Mouse (Mus musculus): ENCODE data around the gene Gm10563. TPM values are rescaled to one million over a fixed set of nuclear protein-coding genes. Genes with fewer than 3 reads are reported as not detected.

Gene Gm10563
- polyA plus RNA-seq, 1 experiment, result not detected

DNA sequence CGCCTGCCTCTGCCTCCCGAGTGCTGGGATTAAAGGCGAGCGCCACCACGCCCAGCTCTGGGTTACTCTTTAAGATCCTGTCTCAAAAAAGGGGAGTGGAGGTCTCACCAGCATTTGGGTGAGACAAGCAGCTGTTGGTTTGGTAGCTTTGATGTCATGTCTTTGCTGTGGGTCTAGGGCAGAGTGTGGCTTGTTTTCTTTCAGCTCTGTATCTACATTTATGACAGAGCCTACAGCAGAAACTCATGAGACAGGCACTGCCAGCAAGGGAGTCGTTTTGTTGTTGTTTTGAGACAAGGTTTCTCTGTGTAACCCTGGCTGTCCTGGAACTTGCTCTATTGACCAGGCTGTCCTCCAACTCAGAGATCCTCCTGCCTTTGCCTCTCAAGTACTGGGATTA is 41.4 kb downstream of the Gm10563 start:
- no peak overlapping the region for H3K4me3 ChIP-seq (ENCODE audit: control insufficient read depth, low read depth, low read length)
- no peaks in the 10 kb centered on the region for H3K36me3 ChIP-seq (ENCODE audit: control insufficient read depth, insufficient read depth, low read length)
- TF ChIP-seq CTCF (IDR thresholded peaks at IDR 0.05; ENCODE audit: control insufficient read depth, insufficient read depth, insufficient replicate concordance, low read depth, low read length), result no peak
- TF ChIP-seq POLR2A (IDR thresholded peaks at IDR 0.05; ENCODE audit: control insufficient read depth, low read depth, low read length), result no peak
- H3K4me1 ChIP-seq (ENCODE audit: control insufficient read depth, insufficient read depth, low read length), result peaks cover 3% of the 10 kb centered on the region
- no peak overlapping the region for H3K27ac ChIP-seq (ENCODE audit: control insufficient read depth, insufficient read depth, low read depth, low read length)
- H3K27me3 ChIP-seq (ENCODE audit: control insufficient read depth, insufficient read depth, low read length), result no peaks in the 10 kb centered on the region

DNA sequence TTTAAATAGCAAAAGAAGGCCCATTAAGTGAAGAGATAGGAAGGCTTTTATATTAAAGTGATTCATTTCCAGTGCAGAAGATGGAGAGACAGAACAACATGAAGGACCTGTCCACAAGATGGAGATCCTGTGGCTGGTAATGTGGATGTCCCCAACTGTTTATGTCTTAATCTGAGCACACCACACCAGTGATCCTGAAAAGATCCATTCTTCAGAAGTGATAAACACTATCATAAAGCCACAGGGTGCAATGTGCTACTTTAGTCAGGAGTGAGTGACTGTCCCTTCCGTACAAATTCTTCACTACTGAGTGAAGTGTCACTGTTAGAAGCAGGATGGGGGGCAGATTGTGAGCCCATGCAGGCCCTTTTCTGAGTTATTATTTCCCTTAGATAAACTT is 42.5 kb downstream of the Gm10563 start:
- TF ChIP-seq POLR2A (IDR thresholded peaks at IDR 0.05; ENCODE audit: control insufficient read depth, low read depth, low read length), result no peak
- no peak for TF ChIP-seq CTCF (IDR thresholded peaks at IDR 0.05; ENCODE audit: control insufficient read depth, insufficient read depth, insufficient replicate concordance, low read depth, low read length)
- no peak overlapping the region for H3K27ac ChIP-seq (ENCODE audit: control insufficient read depth, insufficient read depth, low read depth, low read length)
- no peaks in the 10 kb centered on the region for H3K27me3 ChIP-seq (ENCODE audit: control insufficient read depth, insufficient read depth, low read length)
- no peaks in the 10 kb centered on the region for H3K36me3 ChIP-seq (ENCODE audit: control insufficient read depth, insufficient read depth, low read length)
- peaks cover 6% of the 10 kb centered on the region for H3K4me1 ChIP-seq (ENCODE audit: control insufficient read depth, insufficient read depth, low read length)
- no peak overlapping the region for H3K4me3 ChIP-seq (ENCODE audit: control insufficient read depth, low read depth, low read length)

DNA sequence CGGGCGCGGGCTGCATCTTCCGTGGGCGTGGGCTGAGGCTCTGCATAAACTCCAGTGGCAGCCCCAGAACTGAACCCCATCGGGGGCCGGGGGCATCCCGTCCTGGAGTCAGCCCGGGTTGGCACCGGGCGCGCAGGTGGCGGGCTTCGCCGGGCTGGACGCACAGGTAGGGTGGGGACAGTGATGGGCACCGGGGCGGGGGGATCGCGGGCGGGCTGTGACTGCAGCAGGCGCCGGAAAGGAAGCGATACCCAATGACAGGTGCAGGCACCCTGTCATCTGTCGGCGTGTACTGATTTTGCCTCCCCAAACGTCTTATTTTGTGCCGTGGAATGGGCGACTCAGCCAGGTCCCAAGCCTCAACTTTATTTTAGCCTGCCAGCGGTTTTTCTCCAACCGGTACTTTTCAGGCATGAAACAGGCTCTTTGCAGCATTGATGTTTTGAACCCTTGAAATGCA is 43.2 kb downstream of the Gm10563 start:
- no peaks in the 10 kb centered on the region for H3K27me3 ChIP-seq (ENCODE audit: control insufficient read depth, insufficient read depth, low read length)
- H3K36me3 ChIP-seq (ENCODE audit: control insufficient read depth, insufficient read depth, low read length), result no peaks in the 10 kb centered on the region
- peak overlapping the region; percentile 80; the same call in 1 of the 2 replicates for H3K27ac ChIP-seq (ENCODE audit: control insufficient read depth, insufficient read depth, low read depth, low read length)
- no peak for TF ChIP-seq CTCF (IDR thresholded peaks at IDR 0.05; ENCODE audit: control insufficient read depth, insufficient read depth, insufficient replicate concordance, low read depth, low read length)
- TF ChIP-seq POLR2A (IDR thresholded peaks at IDR 0.05; ENCODE audit: control insufficient read depth, low read depth, low read length), result no peak
- peaks cover 6% of the 10 kb centered on the region for H3K4me1 ChIP-seq (ENCODE audit: control insufficient read depth, insufficient read depth, low read length)
- H3K4me3 ChIP-seq (ENCODE audit: control insufficient read depth, low read depth, low read length), result peak overlapping the region; percentile 98

DNA sequence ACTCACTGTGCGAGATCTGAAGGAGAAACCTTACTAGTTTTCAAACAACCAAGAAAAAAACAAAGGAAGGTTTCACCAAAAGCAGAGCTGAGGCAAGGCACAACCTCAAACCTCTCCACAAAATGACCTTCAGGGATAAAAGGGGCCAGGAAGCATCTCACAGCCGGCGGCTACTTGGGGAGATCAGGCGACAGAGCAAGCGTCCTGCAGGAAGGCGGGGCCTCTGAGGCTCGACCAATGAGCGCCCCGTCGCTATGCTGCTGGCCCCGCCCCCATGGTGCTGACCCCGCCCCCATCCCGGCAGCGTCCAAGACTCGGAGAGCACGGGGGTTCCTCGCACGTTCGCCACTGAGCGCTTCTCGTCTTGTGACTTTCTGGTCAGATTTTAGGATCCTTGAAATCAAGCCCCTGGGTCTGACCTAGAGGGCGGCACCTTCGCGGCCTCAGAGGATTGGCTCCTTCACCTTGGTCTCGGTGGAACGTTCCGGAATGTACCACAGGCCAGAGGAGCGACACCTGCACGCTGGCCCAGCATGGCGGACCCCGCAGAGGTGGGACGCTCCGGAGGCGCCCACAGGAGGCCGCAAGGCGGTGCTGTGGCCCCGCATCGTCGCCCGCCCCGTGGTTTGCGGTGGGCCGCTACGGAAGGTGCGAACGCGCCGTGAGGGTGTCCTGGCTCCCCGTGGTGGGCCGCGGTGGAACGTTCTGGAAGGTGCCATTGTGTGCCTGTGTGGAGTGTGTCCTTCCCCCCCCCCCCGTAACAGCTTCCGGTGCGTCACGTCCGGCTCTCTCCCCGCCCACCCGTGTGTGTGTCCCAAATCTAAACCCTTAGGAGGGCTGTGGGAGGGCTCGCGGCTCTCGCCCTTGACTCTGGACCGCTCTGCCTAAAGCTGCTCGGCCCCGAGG is 43.9 kb downstream of the Gm10563 start, which contains the start of gene Slc35e2:
Gene Slc35e2, plus strand, starts transcription at position 326 of the 906 bp plus-strand sequence.
- peak within 1 kb of the TSS; percentile 98 for H3K4me3 ChIP-seq (ENCODE audit: control insufficient read depth, low read depth, low read length)

DNA sequence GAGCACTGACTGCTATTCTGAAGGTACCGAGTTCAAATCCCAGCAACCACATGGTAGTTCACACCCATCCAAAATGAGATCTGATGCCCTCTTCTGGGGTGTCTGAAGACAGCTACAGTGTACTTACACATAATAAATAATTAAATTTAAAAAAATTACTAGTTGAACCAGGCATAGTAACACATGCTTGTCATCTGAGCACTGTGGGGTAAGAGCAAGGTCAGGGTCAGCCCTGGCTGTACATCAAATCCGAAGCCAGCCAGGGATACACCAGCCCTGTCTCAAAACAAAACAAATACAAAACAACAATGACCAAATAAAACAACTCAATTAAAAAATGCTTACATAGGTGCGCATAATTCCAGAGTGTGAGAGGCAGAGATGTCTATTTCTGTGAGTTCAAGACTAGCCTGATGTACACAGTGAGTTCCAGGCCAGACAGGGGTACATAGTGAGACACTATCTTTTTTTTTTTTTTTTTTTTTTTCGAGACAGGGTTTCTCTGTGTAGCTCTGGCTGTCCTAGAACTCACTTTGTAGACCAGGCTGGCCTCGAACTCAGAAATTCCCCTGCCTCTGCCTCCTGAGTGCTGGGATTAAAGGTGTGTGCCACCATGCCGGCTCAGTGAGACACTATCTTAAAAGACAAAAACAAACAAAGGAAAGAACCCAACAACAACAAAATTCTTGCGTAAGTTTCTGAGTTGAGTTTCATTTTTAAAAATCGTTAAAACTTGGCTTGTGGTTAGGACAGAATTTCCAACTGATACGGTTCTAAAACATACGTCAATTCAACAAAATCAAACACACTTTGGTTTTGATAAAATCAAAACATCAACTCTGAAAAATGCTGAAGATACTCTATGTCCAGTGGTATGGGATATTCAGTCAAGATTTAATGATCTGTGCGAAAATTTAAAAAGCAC is 45.0 kb downstream of the Gm10563 start:
- Histone ChIP-seq H3K27ac (ENCODE audit: control insufficient read depth, insufficient read depth, low read depth, low read length) (peak overlapping the region; percentile 74), H3K4me3 (ENCODE audit: control insufficient read depth, low read depth, low read length) (peak overlapping the region; percentile 85; the same call in 1 of the 2 replicates), H3K27me3 (ENCODE audit: control insufficient read depth, insufficient read depth, low read length) (no peaks in the 10 kb centered on the region), H3K36me3 (ENCODE audit: control insufficient read depth, insufficient read depth, low read length) (no peaks in the 10 kb centered on the region), H3K4me1 (ENCODE audit: control insufficient read depth, insufficient read depth, low read length) (peaks cover 6% of the 10 kb centered on the region)
- TF ChIP-seq POLR2A (IDR thresholded peaks at IDR 0.05; ENCODE audit: control insufficient read depth, low read depth, low read length) (no peak), CTCF (IDR thresholded peaks at IDR 0.05; ENCODE audit: control insufficient read depth, insufficient read depth, insufficient replicate concordance, low read depth, low read length) (no peak)

More for the DNA sequence above, 43.9 kb downstream of the Gm10563 start, which contains the start of gene Slc35e2:
- Histone ChIP-seq H3K4me1 (ENCODE audit: control insufficient read depth, insufficient read depth, low read length) (peaks cover 6% of the 10 kb centered on the region), H3K27ac (ENCODE audit: control insufficient read depth, insufficient read depth, low read depth, low read length) (peak within 1 kb of the TSS; percentile 99), H3K36me3 (ENCODE audit: control insufficient read depth, insufficient read depth, low read length) (no peaks in the 10 kb centered on the region), H3K27me3 (ENCODE audit: control insufficient read depth, insufficient read depth, low read length) (no peaks in the 10 kb centered on the region)
- TF ChIP-seq CTCF (IDR thresholded peaks at IDR 0.05; ENCODE audit: control insufficient read depth, insufficient read depth, insufficient replicate concordance, low read depth, low read length), result no peak
- TF ChIP-seq POLR2A (IDR thresholded peaks at IDR 0.05; ENCODE audit: control insufficient read depth, low read depth, low read length), result peak; percentile 74

DNA sequence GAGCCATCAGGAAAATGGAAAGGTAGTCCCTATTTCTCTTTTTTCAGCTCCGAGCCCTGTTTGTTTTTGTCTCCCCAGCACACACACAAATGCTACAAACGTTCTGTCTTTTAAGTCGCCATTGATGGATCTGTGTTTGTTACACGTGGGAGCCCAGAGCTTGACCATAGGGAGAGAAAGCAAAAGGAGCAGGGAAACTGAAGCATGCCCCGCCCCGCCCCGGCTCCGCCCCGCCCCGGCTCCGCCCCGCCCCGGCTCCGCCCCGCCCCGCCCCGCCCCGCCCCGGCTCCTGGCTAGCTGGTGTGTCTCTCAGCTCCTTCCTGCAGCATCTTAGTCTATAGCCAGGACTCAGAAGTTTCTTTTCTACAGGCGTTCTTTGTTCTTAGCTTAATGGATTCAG is 46.7 kb downstream of the Gm10563 start:
- Histone ChIP-seq H3K4me1 (ENCODE audit: control insufficient read depth, insufficient read depth, low read length) (peaks cover 6% of the 10 kb centered on the region), H3K36me3 (ENCODE audit: control insufficient read depth, insufficient read depth, low read length) (no peaks in the 10 kb centered on the region), H3K27me3 (ENCODE audit: control insufficient read depth, insufficient read depth, low read length) (no peaks in the 10 kb centered on the region), H3K27ac (ENCODE audit: control insufficient read depth, insufficient read depth, low read depth, low read length) (no peak overlapping the region), H3K4me3 (ENCODE audit: control insufficient read depth, low read depth, low read length) (peak overlapping the region; percentile 14; the same call in 1 of the 2 replicates)
- TF ChIP-seq POLR2A (IDR thresholded peaks at IDR 0.05; ENCODE audit: control insufficient read depth, low read depth, low read length) (no peak), CTCF (IDR thresholded peaks at IDR 0.05; ENCODE audit: control insufficient read depth, insufficient read depth, insufficient replicate concordance, low read depth, low read length) (no peak)
